Mouse (Mus musculus) embryo, embryonic 9.5 days (tissue): ENCODE results near the gene Atxn2l.

Experiments
- DNase-seq: peaks from one replicate; pipeline ENCODE4 v3.0.0-alpha.2; 2017; ENCODE audit errors: extremely low spot score

Atxn2l gene

GRCm38 (mm10) chr7:126463004-126463403 lies 40.2 kb downstream of the Atxn2l start, which contains the start of gene Atp2a1:
Gene Atp2a1, minus strand, starts transcription at chr7:126463108.
- no peak for DNase-seq

- DNase-seq, result no peak
Observed at GRCm38 (mm10) chr7:126461626-126462025, 41.6 kb downstream of the Atxn2l start.

GRCm38 (mm10) chr7:126460623-126461399 lies 42.4 kb downstream of the Atxn2l start:
- no peak for DNase-seq

GRCm38 (mm10) chr7:126458844-126459618 lies 44.2 kb downstream of the Atxn2l start:
- no peak for DNase-seq

- DNase-seq, result no peak
Observed at GRCm38 (mm10) chr7:126458225-126458624, 45.0 kb downstream of the Atxn2l start.

GRCm38 (mm10) chr7:126456382-126457266 lies 46.6 kb downstream of the Atxn2l start:
- DNase-seq, result no peak

- no peak for DNase-seq
Observed at GRCm38 (mm10) chr7:126455242-126455641, 48.0 kb downstream of the Atxn2l start.

GRCm38 (mm10) chr7:126453861-126454260 lies 49.4 kb downstream of the Atxn2l start:
- DNase-seq, result no peak

- no peak for DNase-seq
Observed at GRCm38 (mm10) chr7:126452244-126452643, 51.0 kb downstream of the Atxn2l start.

GRCm38 (mm10) chr7:126450641-126451040 lies 52.6 kb downstream of the Atxn2l start:
- no peak for DNase-seq

GRCm38 (mm10) chr7:126449991-126450390 lies 53.2 kb downstream of the Atxn2l start:
- no peak for DNase-seq

- no peak for DNase-seq
Observed at GRCm38 (mm10) chr7:126448481-126448880, 54.8 kb downstream of the Atxn2l start.

- DNase-seq, result no peak
Observed at GRCm38 (mm10) chr7:126446217-126446616, 57.0 kb downstream of the Atxn2l start.

- no peak for DNase-seq
Observed at GRCm38 (mm10) chr7:126445104-126445815, 58.0 kb downstream of the Atxn2l start.

GRCm38 (mm10) chr7:126444536-126444935 lies 58.7 kb downstream of the Atxn2l start:
- DNase-seq, result no peak

- DNase-seq, result no peak
Observed at GRCm38 (mm10) chr7:126443997-126444396, 59.2 kb downstream of the Atxn2l start.
